Mouse (Mus musculus) megakaryocyte-erythroid progenitor cell, adult 5-6 weeks (primary cell): Measurements from ENCODE around the gene Dusp7. TPM values are rescaled to one million over a fixed set of nuclear protein-coding genes. Genes with fewer than 3 reads are reported as not detected.

Experiments used
- ATAC-seq: replicated peaks from 2 replicates; pipeline ENCODE4 v1.8.0; 2016; ENCODE audit warnings: mild to moderate bottlenecking, inconsistent platforms; ENCODE audit not compliant: severe bottlenecking, poor library complexity, low FRiP score, low TSS enrichment
- total RNA-seq, 2 experiments: library from RNA; stranded (forward) in 1 of 2; stranded (reverse) in 1 of 2; fragments of 200-1000, 215-1000 nt in 1 of 2; fragments of >200 nt in 1 of 2; fragmentation: Nextera tagmentation in 1 of 2; gene quantifications; 2 replicates each; pipeline ENCODE4 v1.2.3; 2014 to 2017

Dusp7 gene
- total RNA-seq, 2 experiments from 2014 or later, result 7.2 to 19.0 TPM

- ATAC-seq, result no peak
These were observed 41.7 kb downstream of the Dusp7 start for GRCm38 (mm10) chr9:106410086-106410650.

GRCm38 (mm10) chr9:106411091-106411594 is 42.7 kb downstream of the Dusp7 start:
- ATAC-seq, result peak; percentile 87

GRCm38 (mm10) chr9:106411729-106412128 is 43.3 kb downstream of the Dusp7 start:
- ATAC-seq, result peak; percentile 45

GRCm38 (mm10) chr9:106412210-106412609 is 43.8 kb downstream of the Dusp7 start:
- ATAC-seq, result no peak

GRCm38 (mm10) chr9:106413606-106414005 is 45.2 kb downstream of the Dusp7 start:
- no peak for ATAC-seq

- no peak for ATAC-seq
These were observed 48.4 kb downstream of the Dusp7 start for GRCm38 (mm10) chr9:106416826-106417225.

GRCm38 (mm10) chr9:106417841-106418625 is 49.6 kb downstream of the Dusp7 start:
- ATAC-seq, result peak; percentile 70

GRCm38 (mm10) chr9:106420608-106421007 is 52.2 kb downstream of the Dusp7 start:
- no peak for ATAC-seq

- 0 out of 2 replicates have a peak, but pooled peaks have one; percentile 27 for ATAC-seq
These were observed 52.8 kb downstream of the Dusp7 start for GRCm38 (mm10) chr9:106421033-106421864.

- peak; percentile 79 for ATAC-seq
These were observed 53.4 kb downstream of the Dusp7 start for GRCm38 (mm10) chr9:106421865-106422160.

Other genes with a start within 250 kb of the Dusp7 start
- 0.90 and 1.6 TPM in 2 replicates for gene Glyctk, start 210.5 kb upstream of the Dusp7 start, total RNA-seq (2014; fragmentation: Nextera tagmentation)
- 1.5 and 3.0 TPM in 2 replicates for gene Glyctk, start 210.5 kb upstream of the Dusp7 start, total RNA-seq (2017)
- gene Wdr82, start 197.7 kb upstream of the Dusp7 start, total RNA-seq (2014; fragmentation: Nextera tagmentation), result 65.2 and 70.8 TPM in 2 replicates
- gene Wdr82, start 197.7 kb upstream of the Dusp7 start, total RNA-seq (2017), result 88.0 and 89.2 TPM in 2 replicates
- gene Ppm1m, start 168.9 kb upstream of the Dusp7 start, total RNA-seq (2014; fragmentation: Nextera tagmentation), result 15.4 and 21.4 TPM in 2 replicates
- 3.5 and 6.8 TPM in 2 replicates for gene Ppm1m, start 168.9 kb upstream of the Dusp7 start, total RNA-seq (2017)
- 11.4 and 15.5 TPM in 2 replicates for gene Twf2, start 165.5 kb upstream of the Dusp7 start, total RNA-seq (2014; fragmentation: Nextera tagmentation)
- 13.7 and 19.8 TPM in 2 replicates for gene Twf2, start 165.5 kb upstream of the Dusp7 start, total RNA-seq (2017)
- gene Tlr9, start 146.0 kb upstream of the Dusp7 start, total RNA-seq (2014; fragmentation: Nextera tagmentation), result not detected in 2 replicates
- not detected in 2 replicates for gene Tlr9, start 146.0 kb upstream of the Dusp7 start, total RNA-seq (2017)
- gene Alas1, start 120.0 kb upstream of the Dusp7 start, total RNA-seq (2014; fragmentation: Nextera tagmentation), result 29.5 and 45.9 TPM in 2 replicates
- gene Alas1, start 120.0 kb upstream of the Dusp7 start, total RNA-seq (2017), result 21.7 and 27.7 TPM in 2 replicates
- 29.1 and 48.1 TPM in 2 replicates for gene Poc1a, start 87.6 kb upstream of the Dusp7 start, total RNA-seq (2014; fragmentation: Nextera tagmentation)
- gene Poc1a, start 87.6 kb upstream of the Dusp7 start, total RNA-seq (2017), result 28.1 and 40.0 TPM in 2 replicates
- 3,119 and 3,478 TPM in 2 replicates for gene Rpl29, start 60.8 kb downstream of the Dusp7 start, total RNA-seq (2014; fragmentation: Nextera tagmentation)
- 1,796 and 2,125 TPM in 2 replicates for gene Rpl29, start 60.8 kb downstream of the Dusp7 start, total RNA-seq (2017)
- gene Acy1, start 69.7 kb downstream of the Dusp7 start, total RNA-seq (2014; fragmentation: Nextera tagmentation), result 17.3 and 22.0 TPM in 2 replicates
- 20.9 and 22.4 TPM in 2 replicates for gene Acy1, start 69.7 kb downstream of the Dusp7 start, total RNA-seq (2017)
- 11.9 and 14.9 TPM in 2 replicates for gene Abhd14b, start 78.8 kb downstream of the Dusp7 start, total RNA-seq (2014; fragmentation: Nextera tagmentation)
- 3.6 and 4.9 TPM in 2 replicates for gene Abhd14b, start 78.8 kb downstream of the Dusp7 start, total RNA-seq (2017)
- gene Abhd14a, start 79.0 kb downstream of the Dusp7 start, total RNA-seq (2014; fragmentation: Nextera tagmentation), result 40.5 and 56.0 TPM in 2 replicates
- gene Abhd14a, start 79.0 kb downstream of the Dusp7 start, total RNA-seq (2017), result 18.6 and 31.0 TPM in 2 replicates
- 0.40 and 6.6 TPM in 2 replicates for gene Pcbp4, start 84.7 kb downstream of the Dusp7 start, total RNA-seq (2014; fragmentation: Nextera tagmentation)
- 0.30 and 0.89 TPM in 2 replicates for gene Pcbp4, start 84.7 kb downstream of the Dusp7 start, total RNA-seq (2017)
- gene Gpr62, start 97.3 kb downstream of the Dusp7 start, total RNA-seq (2014; fragmentation: Nextera tagmentation), result not detected in 2 replicates
- gene Gpr62, start 97.3 kb downstream of the Dusp7 start, total RNA-seq (2017), result not detected in 2 replicates
- 57.3 and 80.8 TPM in 2 replicates for gene Rrp9, start 107.3 kb downstream of the Dusp7 start, total RNA-seq (2014; fragmentation: Nextera tagmentation)
- 80.0 and 82.4 TPM in 2 replicates for gene Rrp9, start 107.3 kb downstream of the Dusp7 start, total RNA-seq (2017)
- gene Parp3, start 108.3 kb downstream of the Dusp7 start, total RNA-seq (2014; fragmentation: Nextera tagmentation), result 2.2 and 2.5 TPM in 2 replicates
- gene Parp3, start 108.3 kb downstream of the Dusp7 start, total RNA-seq (2017), result 2.0 and 4.2 TPM in 2 replicates
- gene Iqcf1, start 131.3 kb downstream of the Dusp7 start, total RNA-seq (2014; fragmentation: Nextera tagmentation), result not detected in 2 replicates
- gene Iqcf1, start 131.3 kb downstream of the Dusp7 start, total RNA-seq (2017), result not detected in 2 replicates
- gene Iqcf5, start 145.9 kb downstream of the Dusp7 start, total RNA-seq (2014; fragmentation: Nextera tagmentation), result not detected in 2 replicates
- gene Iqcf5, start 145.9 kb downstream of the Dusp7 start, total RNA-seq (2017), result not detected in 2 replicates
- gene Iqcf3, start 193.0 kb downstream of the Dusp7 start, total RNA-seq (2014; fragmentation: Nextera tagmentation), result not detected in 2 replicates
- not detected in 2 replicates for gene Iqcf3, start 193.0 kb downstream of the Dusp7 start, total RNA-seq (2017)
- gene Iqcf4, start 202.4 kb downstream of the Dusp7 start, total RNA-seq (2014; fragmentation: Nextera tagmentation), result not detected in 2 replicates
- not detected in 2 replicates for gene Iqcf4, start 202.4 kb downstream of the Dusp7 start, total RNA-seq (2017)